Mouse (Mus musculus) hindbrain, embryonic 16.5 days (tissue): ENCODE data around the gene Zic1. TPM values are rescaled to one million over a fixed set of nuclear protein-coding genes. Genes with fewer than 3 reads are reported as not detected.

ENCODE experiments used
- ATAC-seq: fragments of 200-750 bp; cut with Nextera tagmentation; 2 replicates; pipeline ENCODE4 v1.8.0; 2017; ENCODE audit warnings: moderate TSS enrichment, moderate library complexity
- H3K27ac ChIP-seq: fragments of 300-500 bp; sonication (generic); 2 replicates; pipeline ENCODE4 v1.5.1; 2014; ENCODE audit warnings: low read depth, mild to moderate bottlenecking, control low read depth, low read length, moderate library complexity
- H3K27me3 ChIP-seq: fragments of 300-500 bp; sonication (generic); replicated peaks from 2 replicates; pipeline ENCODE4 v1.6.1; 2014; ENCODE audit warnings: low read length; ENCODE audit not compliant: control insufficient read depth, insufficient read depth
- H3K36me3 ChIP-seq: fragments of 300-500 bp; sonication (generic); 2 replicates; pipeline ENCODE4 v1.6.1; 2014; ENCODE audit warnings: mild to moderate bottlenecking, low read length, moderate library complexity, mixed read lengths; ENCODE audit not compliant: control insufficient read depth, insufficient read depth
- H3K4me1 ChIP-seq: fragments of 300-500 bp; sonication (generic); 2 replicates; pipeline ENCODE4 v1.6.1; 2014; ENCODE audit warnings: low read depth, low read length; ENCODE audit not compliant: control insufficient read depth, insufficient read depth
- H3K4me2 ChIP-seq: fragments of 300-500 bp; sonication (generic); 2 replicates; pipeline ENCODE4 v1.6.1; 2014; ENCODE audit warnings: mild to moderate bottlenecking, low read length, control low read depth, moderate library complexity
- H3K4me3 ChIP-seq: fragments of 300-500 bp; sonication (generic); 2 replicates; pipeline ENCODE4 v1.5.1; 2014; ENCODE audit warnings: mild to moderate bottlenecking, low read length, control low read depth, moderate library complexity
- H3K9ac ChIP-seq: fragments of 300-500 bp; sonication (generic); 2 replicates; pipeline ENCODE4 v1.6.1; 2014; ENCODE audit warnings: low read depth, mild to moderate bottlenecking, control low read depth, low read length, moderate library complexity
- H3K9me3 ChIP-seq: fragments of 300-500 bp; sonication (generic); 2 replicates; pipeline ENCODE4 v1.6.1; 2014; ENCODE audit warnings: mild to moderate bottlenecking, low read length, moderate library complexity; ENCODE audit not compliant: control insufficient read depth
- WGBS: fragments of 180-500 bp; shearing (Covaris S2); extraction: QIAGEN DNeasy Blood & Tissue Kit; methylation state at CpG from one replicate; pipeline ENCODE4 v1.1.7; 2014; 5-methylcytosine and 5-hydroxymethylcytosine counted together
- polyA plus RNA-seq: library from polyadenylated mRNA; unstranded; fragments of >200 nt; fragmentation: Nextera tagmentation; extraction: Ambion mirVana; gene quantifications from 2 replicates; pipeline ENCODE4 v1.2.1, GENCODE M21; 2015

The Zic1 gene
- polyA plus RNA-seq, 1 experiment from 2014 or later, result 14.6 TPM

DNA sequence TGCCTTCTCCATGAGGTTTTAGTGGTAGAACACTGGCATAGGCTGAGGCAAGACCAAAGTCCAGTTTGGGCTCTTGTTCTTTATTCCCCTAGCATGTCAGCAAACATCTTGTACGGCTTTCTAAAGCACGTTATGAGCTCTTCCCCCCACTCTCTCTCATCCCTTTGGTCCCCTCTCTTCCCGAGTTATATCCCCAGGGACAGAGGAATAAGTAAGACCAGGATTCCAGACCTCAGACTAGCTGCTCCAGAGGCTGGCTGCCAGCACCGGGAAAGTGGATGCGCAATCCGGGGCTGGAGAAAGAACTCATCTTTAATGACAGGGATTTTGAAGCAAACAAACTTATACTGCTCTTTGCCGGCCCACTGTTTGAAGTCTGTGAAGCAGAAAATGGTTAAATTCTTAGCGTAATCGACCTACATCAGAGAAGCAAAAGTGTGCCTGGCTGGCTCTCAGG, 14.9 kb upstream of the Zic1 start:
- WGBS, result 1% methylated on average over 9 of the region's 9 CpGs
- no peaks in the 10 kb centered on the region for H3K36me3 ChIP-seq
- no peak for ATAC-seq
- H3K27me3 ChIP-seq, result peaks cover 15% of the 10 kb centered on the region
- peak overlapping the region; percentile 39 for H3K9ac ChIP-seq
- H3K4me1 ChIP-seq, result peaks cover 6% of the 10 kb centered on the region
- H3K4me2 ChIP-seq, result peak overlapping the region; percentile 71
- H3K4me3 ChIP-seq, result peak overlapping the region; percentile 29
- H3K27ac ChIP-seq, result peak overlapping the region; percentile 86
- H3K9me3 ChIP-seq, result no peaks in the 10 kb centered on the region

DNA sequence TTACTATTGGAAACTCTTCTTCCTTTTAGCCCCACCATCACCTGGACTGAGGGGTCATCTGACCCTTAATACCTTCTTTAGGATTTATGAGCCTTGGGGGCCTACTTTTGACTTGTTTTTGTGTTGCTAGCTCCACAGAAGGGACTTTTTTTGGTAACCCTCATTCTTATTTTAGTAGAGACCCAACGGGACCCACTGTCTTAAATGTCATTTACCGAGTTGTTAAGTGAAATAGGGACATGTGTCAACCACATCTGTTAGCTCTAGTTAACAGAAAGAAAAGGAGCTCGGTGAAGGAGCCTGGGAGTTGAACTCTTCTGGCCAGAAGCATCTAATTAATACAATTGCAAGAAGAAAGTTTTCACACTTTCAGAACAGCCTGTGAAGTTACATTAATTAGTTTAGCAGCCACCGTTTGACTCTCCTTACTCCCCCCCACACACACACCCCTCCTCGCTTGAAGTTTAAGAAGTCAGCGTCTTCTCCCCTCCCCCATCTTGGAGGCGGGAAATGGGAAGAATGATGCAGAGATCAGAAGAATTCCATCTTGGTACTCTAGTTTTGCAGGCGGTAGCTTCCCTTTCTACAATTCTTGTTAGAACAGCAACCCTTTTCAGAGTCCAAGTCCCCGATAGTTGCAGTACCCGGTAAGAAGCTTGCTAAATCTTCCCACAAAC, 14.3 kb upstream of the Zic1 start:
- Histone ChIP-seq H3K4me3 (peak overlapping the region; percentile 29), H3K36me3 (no peaks in the 10 kb centered on the region), H3K27ac (peak overlapping the region; percentile 86), H3K9me3 (no peaks in the 10 kb centered on the region), H3K27me3 (peaks cover 11% of the 10 kb centered on the region), H3K4me2 (peak overlapping the region; percentile 71), H3K4me1 (peaks cover 6% of the 10 kb centered on the region), H3K9ac (peak overlapping the region; percentile 39)
- no peak for ATAC-seq
- WGBS, result 3% methylated on average over 10 of the region's 10 CpGs

DNA sequence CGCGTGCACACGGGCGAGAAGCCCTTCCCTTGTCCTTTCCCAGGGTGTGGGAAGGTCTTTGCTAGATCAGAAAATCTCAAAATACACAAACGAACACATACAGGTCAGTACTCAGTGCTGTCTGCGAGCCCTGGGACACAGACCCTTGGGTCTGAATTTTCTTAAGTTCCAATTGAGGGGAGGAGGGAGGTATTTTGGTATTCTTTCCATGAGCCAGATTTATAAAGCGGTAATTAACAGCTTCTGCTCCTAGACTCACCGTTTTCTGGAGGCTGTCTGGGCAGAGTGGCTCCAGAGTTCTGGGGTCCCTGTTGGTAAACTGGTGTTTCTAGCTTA, 13.7 kb upstream of the Zic1 start:
- no peak for ATAC-seq
- peak overlapping the region; percentile 63 for H3K9ac ChIP-seq
- peak overlapping the region; percentile 34 for H3K4me3 ChIP-seq
- no peaks in the 10 kb centered on the region for H3K36me3 ChIP-seq
- H3K27ac ChIP-seq, result peak overlapping the region; percentile 86
- peaks cover 6% of the 10 kb centered on the region for H3K4me1 ChIP-seq
- peak overlapping the region; percentile 71 for H3K4me2 ChIP-seq
- H3K9me3 ChIP-seq, result no peaks in the 10 kb centered on the region
- WGBS, result 3% methylated on average over 8 of the region's 8 CpGs
- H3K27me3 ChIP-seq, result peaks cover 12% of the 10 kb centered on the region

DNA sequence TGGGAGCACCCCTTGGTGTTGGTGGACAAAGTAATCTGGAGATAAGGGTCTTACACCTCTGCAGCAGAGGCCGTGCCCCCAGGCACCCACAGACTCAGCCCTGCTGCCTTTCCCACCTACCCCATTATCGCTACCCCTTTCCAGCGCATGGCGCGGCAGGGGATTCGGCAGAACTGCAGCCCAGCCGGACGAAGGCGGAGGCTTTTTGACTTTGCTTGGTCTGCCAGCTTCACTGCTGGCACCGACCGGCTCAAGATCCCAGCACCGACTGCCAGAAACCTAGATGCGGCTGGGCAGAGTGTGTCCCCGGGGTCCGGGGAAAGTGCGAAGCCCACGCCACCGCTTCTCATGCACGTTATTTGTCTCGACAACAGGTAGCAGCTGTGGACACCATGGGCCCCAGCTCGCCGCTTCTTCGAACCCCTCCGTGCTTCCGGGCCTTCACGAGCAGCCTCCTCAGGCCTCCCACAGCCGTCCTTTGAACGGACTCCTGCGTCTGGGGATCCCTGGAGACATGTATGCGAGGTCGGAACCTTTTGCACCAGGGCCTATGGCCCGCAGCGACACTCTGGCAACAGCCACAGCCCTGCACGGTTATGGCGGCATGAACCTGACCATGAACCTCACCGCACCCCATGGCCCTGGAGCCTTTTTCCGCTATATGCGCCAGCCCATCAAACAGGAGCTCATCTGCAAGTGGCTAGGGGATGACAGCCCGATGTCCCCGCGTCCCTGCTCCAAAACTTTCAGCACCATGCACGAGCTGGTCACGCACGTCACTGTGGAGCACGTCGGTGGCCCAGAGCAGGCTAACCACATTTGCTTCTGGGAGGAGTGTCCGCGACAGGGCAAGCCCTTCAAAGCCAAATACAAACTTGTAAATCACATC, 13.0 kb upstream of the Zic1 start:
- WGBS, result under 1% methylated on average over 48 of the region's 48 CpGs

DNA sequence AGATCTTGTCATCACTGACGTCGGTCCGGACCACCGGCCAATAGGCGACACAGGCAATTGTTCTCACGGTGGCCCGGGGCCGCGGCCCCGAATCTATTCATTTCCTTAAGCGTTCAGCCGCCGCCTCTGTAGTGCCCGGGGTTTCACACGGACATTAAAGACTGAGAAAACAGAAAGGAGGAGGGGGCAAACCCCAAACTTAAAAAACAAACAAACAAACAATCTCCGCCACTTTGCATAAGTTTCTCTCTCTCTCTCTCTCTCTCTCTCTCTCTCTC, 12.2 kb upstream of the Zic1 start:
- Histone ChIP-seq H3K4me1 (peaks cover 6% of the 10 kb centered on the region), H3K27ac (peak overlapping the region; percentile 86), H3K9me3 (no peaks in the 10 kb centered on the region), H3K4me2 (peak overlapping the region; percentile 71), H3K27me3 (peaks cover 19% of the 10 kb centered on the region), H3K36me3 (no peaks in the 10 kb centered on the region), H3K9ac (peak overlapping the region; percentile 63), H3K4me3 (peak overlapping the region; percentile 34)
- under 1% methylated on average over 16 of the region's 16 CpGs for whole genome bisulfite sequencing
- peak; percentile 63 for ATAC-seq

More for the DNA sequence above, 13.0 kb upstream of the Zic1 start:
- Histone ChIP-seq H3K4me2 (peak overlapping the region; percentile 71), H3K9ac (peak overlapping the region; percentile 63), H3K27me3 (peaks cover 16% of the 10 kb centered on the region), H3K4me1 (peaks cover 6% of the 10 kb centered on the region), H3K4me3 (peak overlapping the region; percentile 34), H3K36me3 (no peaks in the 10 kb centered on the region), H3K9me3 (no peaks in the 10 kb centered on the region), H3K27ac (peak overlapping the region; percentile 86)
- ATAC-seq, result no peak; the same call in 1 of the 2 replicates

DNA sequence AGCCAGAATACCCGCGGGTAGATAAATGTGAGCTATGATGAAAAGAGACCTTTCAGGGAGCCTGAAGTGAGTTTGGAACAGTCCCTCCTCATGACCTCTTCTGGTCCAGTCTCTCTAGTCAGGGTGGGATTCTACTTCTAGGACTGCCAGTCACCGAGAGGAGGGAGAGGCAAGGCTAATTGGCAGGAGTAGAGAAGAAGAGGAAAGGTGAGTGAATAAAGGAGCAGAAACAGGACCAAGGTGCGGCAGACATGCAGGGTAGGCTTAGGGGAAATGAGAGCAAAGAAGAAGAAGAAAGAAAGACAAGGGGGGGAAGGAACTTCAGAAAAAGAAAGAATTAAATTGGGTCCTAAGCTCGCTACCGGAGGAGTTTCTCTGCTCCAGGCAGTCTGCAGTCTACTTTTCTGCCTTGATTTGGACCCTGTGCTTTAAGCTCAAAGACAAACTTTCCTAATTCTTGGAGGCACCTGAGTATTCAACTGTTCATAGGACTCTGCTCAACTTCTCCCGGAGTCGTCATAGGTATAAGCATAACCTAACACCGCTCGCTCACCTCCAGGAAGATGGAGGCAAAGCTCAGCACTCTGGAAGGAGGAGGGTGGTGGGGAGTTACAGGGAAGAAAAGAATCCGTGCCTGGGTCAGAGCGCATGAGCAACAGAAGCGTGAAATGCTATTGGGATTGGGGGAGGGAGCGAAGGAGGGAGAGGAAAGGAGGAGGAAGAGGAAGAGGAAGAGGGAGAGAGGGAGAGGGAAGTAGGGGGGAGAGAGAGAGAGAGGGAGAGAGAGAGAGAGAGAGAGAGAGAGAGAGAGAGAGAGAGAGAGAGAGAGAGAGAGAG, 11.6 kb upstream of the Zic1 start:
- Histone ChIP-seq H3K4me1 (peaks cover 6% of the 10 kb centered on the region), H3K27ac (peak overlapping the region; percentile 86), H3K9ac (peak overlapping the region; percentile 30), H3K36me3 (no peaks in the 10 kb centered on the region), H3K4me3 (peak overlapping the region; percentile 34), H3K4me2 (peak overlapping the region; percentile 71), H3K9me3 (no peaks in the 10 kb centered on the region), H3K27me3 (peaks cover 22% of the 10 kb centered on the region)
- 4% methylated on average over 14 of the region's 14 CpGs for WGBS
- peak; percentile 58; the same call in 1 of the 2 replicates for ATAC-seq

DNA sequence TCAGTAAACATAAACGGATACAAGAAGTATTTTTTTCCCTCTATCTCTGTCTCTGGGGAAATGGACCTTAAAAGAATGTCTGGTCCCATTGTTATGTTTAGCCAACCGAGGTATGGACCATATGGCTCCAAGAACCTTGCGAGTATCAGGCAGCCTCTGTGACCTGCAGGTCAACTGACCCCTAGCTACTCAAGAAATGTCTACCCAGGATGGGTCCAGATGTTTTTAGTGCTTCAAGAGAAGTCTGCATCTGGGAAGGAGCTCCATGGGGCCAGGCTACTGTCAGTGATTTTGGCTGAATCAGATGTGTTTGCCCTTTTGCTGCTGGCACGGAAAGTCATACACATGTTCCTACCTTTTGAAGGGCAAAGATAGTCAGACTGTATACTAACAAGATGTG, 9.1 kb upstream of the Zic1 start:
- no peak for ATAC-seq
- Histone ChIP-seq H3K9ac (no peak overlapping the region), H3K4me3 (no peak overlapping the region; the same call in 1 of the 2 replicates), H3K36me3 (no peaks in the 10 kb centered on the region), H3K9me3 (no peaks in the 10 kb centered on the region), H3K27ac (peak overlapping the region; percentile 39; the same call in 1 of the 2 replicates), H3K4me2 (peak overlapping the region; percentile 37), H3K4me1 (peaks cover 6% of the 10 kb centered on the region), H3K27me3 (peaks cover 37% of the 10 kb centered on the region)
- 22% methylated on average over 4 of the region's 4 CpGs for WGBS

DNA sequence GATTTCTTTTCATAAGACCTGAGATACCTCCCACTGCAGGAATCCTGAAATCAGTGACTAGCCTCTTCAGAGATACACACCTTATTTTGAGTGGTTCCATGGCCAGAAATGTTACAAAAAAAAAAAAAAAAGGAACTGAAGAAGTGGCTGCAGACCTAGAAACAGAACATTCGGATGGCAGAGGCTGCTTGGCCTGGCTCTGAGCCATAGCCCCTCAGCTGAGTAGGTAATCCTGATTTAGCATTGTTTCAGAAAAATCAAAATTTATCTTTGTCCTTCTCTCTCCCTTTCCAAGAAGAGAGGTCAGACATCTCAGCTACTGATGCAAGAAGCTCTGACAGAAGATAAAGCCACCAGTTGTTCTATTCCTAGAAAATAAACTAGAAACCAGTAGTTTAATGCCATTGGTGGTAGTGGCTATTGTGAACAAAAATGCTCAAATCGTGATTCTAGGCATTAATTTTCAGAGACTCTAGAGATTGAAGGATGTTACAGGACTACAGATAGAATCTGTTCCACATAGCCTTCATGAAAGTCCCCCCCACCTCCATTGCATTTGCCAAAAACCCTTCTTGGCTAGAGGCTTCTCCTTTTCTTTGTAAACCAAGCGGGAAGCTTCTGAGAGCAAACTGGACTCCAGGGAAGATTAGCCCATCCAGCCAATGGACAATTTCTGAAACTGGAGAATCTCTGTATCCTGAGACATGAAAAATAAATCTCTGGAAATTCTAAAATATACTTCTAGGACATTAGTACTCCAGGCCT, 8.4 kb upstream of the Zic1 start:
- peaks cover 6% of the 10 kb centered on the region for H3K4me1 ChIP-seq
- WGBS, result 28% methylated on average over 3 of the region's 3 CpGs
- no peaks in the 10 kb centered on the region for H3K36me3 ChIP-seq
- H3K9ac ChIP-seq, result no peak overlapping the region
- H3K4me3 ChIP-seq, result no peak overlapping the region
- peaks cover 37% of the 10 kb centered on the region for H3K27me3 ChIP-seq
- H3K9me3 ChIP-seq, result no peaks in the 10 kb centered on the region
- peak overlapping the region; percentile 10; the same call in 1 of the 2 replicates for H3K4me2 ChIP-seq
- no peak for ATAC-seq
- peak overlapping the region; percentile 67; the same call in 1 of the 2 replicates for H3K27ac ChIP-seq
